ENCODE assay signal across 9 mouse cellular contexts in genomic region chr17:45359443-45359842, GRCm38 (mm10).
DNase-seq lines count a peak whose midpoint lies in the region; ATAC-seq lines count a peak whose summit lies in the region.
"Had no signal": no experiment of that assay in that cellular context is flagged by ENCODE, and none has a peak within 500 bp of the region (broad histone marks: within the 10 kb centered on the region; RNA-seq: fewer than 3 reads in every experiment).

No protein-coding gene starts in this region.

- intact Hi-C loops in left cerebral cortex, postnatal 4 days (cut with DNase I): no loop called here

- no peak overlapping the region; the same call in 1 of the 2 replicates for H3K27ac ChIP-seq in intestine, embryonic 16.5 days (ENCODE audit: low read length)
- H3K27ac ChIP-seq: midbrain, embryonic 12.5 days had no signal

- H3K4me3 ChIP-seq in intestine, embryonic 16.5 days (ENCODE audit: low read length): no peak overlapping the region
- H3K4me3 ChIP-seq: midbrain, embryonic 12.5 days had no signal

- no peaks in the 10 kb centered on the region for H3K36me3 ChIP-seq in intestine, embryonic 16.5 days (ENCODE audit: control insufficient read depth, insufficient read depth, low read length)
- H3K36me3 ChIP-seq: midbrain, embryonic 12.5 days had no signal

- H3K9me3 ChIP-seq in intestine, embryonic 16.5 days (ENCODE audit: control insufficient read depth, low read length): no peaks in the 10 kb centered on the region
- H3K9me3 ChIP-seq: midbrain, embryonic 12.5 days had no signal

- no peaks in the 10 kb centered on the region for H3K4me1 ChIP-seq in intestine, embryonic 16.5 days (ENCODE audit: control insufficient read depth, insufficient read depth, low read length)

- H3K9ac ChIP-seq in intestine, embryonic 16.5 days (ENCODE audit: low read depth, low read length): no peak overlapping the region
- H3K9ac ChIP-seq: midbrain, embryonic 12.5 days had no signal

- DNase-seq in left cerebral cortex, adult 18-20 months (ENCODE audit: low spot score in 2 of 2): peak; percentile 23 to 33
- no peak for DNase-seq in left cerebral cortex, postnatal 4 days
- peak; percentile 67 for DNase-seq in brain, adult 2 months (ENCODE audit: low read depth, low spot score)
- peak; percentile 58 for DNase-seq in lung, postnatal 25 days (ENCODE audit: low spot score)
- DNase-seq in left cerebral cortex, adult 11 months (ENCODE audit: low spot score): no peak
- DNase-seq in right cerebral cortex, postnatal 25 days: no peak
- no peak for DNase-seq in cerebellum, postnatal 14 days

- no peak overlapping the region for H3K4me2 ChIP-seq in intestine, embryonic 16.5 days (ENCODE audit: low read depth, low read length)
- H3K4me2 ChIP-seq: midbrain, embryonic 12.5 days had no signal

- no peaks in the 10 kb centered on the region for H3K27me3 ChIP-seq in intestine, embryonic 16.5 days (replicated peaks; ENCODE audit: control insufficient read depth, insufficient read depth, low read length)
- H3K27me3 ChIP-seq: midbrain, embryonic 12.5 days had no signal

- ATAC-seq in intestine, embryonic 16.5 days: peak; percentile 80

- 27% methylated on average over 5 of the region's 5 CpGs for WGBS in intestine, embryonic 16.5 days

Comparison
In these comparisons a context has a peak if more than half of its experiments do, and no peak if none do; other contexts are left out.
1. DNase-seq: peak in left cerebral cortex, adult 18-20 months (2 of 2), brain, adult 2 months (single experiment) and lung, postnatal 25 days (single experiment); none in left cerebral cortex, postnatal 4 days (single experiment), left cerebral cortex, adult 11 months (single experiment), right cerebral cortex, postnatal 25 days (single experiment) and cerebellum, postnatal 14 days (0 of 2).